Comparison of ENCODE assay signal across 9 mouse cellular contexts in genomic region chr19:41697111-41697806, GRCm38 (mm10). TPM values are rescaled to one million over a fixed set of nuclear protein-coding genes. Genes with fewer than 3 reads are reported as not detected.
A peak's percentile ranks its signal among the peaks of the same experiment; 100 is the strongest.
DNase-seq lines count a peak whose midpoint lies in the region; ATAC-seq lines count a peak whose summit lies in the region.
"Had no signal": no experiment of that assay in that cellular context is flagged by ENCODE, and none has a peak within 500 bp of the region (broad histone marks: within the 10 kb centered on the region; RNA-seq: fewer than 3 reads in every experiment).

No protein-coding gene starts in this region.

- no peak overlapping the region for H3K27ac ChIP-seq in embryonic facial prominence, embryonic 15.5 days (replicated peaks)
- H3K27ac ChIP-seq in midbrain, embryonic 15.5 days, result peak overlapping the region; percentile 46; the same call in 1 of the 2 replicates
- H3K27ac ChIP-seq: liver, embryonic 15.5 days had no signal

- H3K4me1 ChIP-seq in embryonic facial prominence, embryonic 15.5 days, result no peaks in the 10 kb centered on the region
- peaks cover 54% of the 10 kb centered on the region for H3K4me1 ChIP-seq in midbrain, embryonic 15.5 days
- H3K4me1 ChIP-seq: liver, embryonic 15.5 days had no signal

- DNase-seq in embryo, embryonic 10 days (ENCODE audit: low spot score), result peak; percentile 67
- DNase-seq in embryo, embryonic 9.5 days (ENCODE audit: extremely low spot score), result no peak
- DNase-seq in layer of hippocampus, adult 18-20 months (ENCODE audit: low spot score in 2 of 2), result peak; percentile 90 to 94
- DNase-seq in gastrocnemius, postnatal 4 days (ENCODE audit: low spot score in 2 of 2), result no peak
- DNase-seq in heart, adult 9 months (ENCODE audit: low spot score in 2 of 2), result no peak

- peak; percentile 45; the same call in 1 of the 2 replicates for ATAC-seq in embryonic facial prominence, embryonic 15.5 days (ENCODE audit: insufficient number of reproducible peaks, low FRiP score, low TSS enrichment, low read depth)
- peak; percentile 48; the same call in 1 of the 2 replicates for ATAC-seq in midbrain, embryonic 15.5 days (replicated peaks)
- no peak for ATAC-seq in activated CD4-positive, CD25-positive, alpha-beta regulatory T cell, adult 4 months

- no peaks in the 10 kb centered on the region for H3K9me3 ChIP-seq in embryonic facial prominence, embryonic 15.5 days (replicated peaks)
- H3K9me3 ChIP-seq in midbrain, embryonic 15.5 days, result no peaks in the 10 kb centered on the region
- H3K9me3 ChIP-seq: liver, embryonic 15.5 days had no signal

- WGBS in embryonic facial prominence, embryonic 15.5 days, result 32% methylated on average over 9 of the region's 9 CpGs
- 24% methylated on average over 9 of the region's 9 CpGs for WGBS in midbrain, embryonic 15.5 days

- no peak overlapping the region for H3K9ac ChIP-seq in embryonic facial prominence, embryonic 15.5 days
- no peak overlapping the region for H3K9ac ChIP-seq in midbrain, embryonic 15.5 days
- H3K9ac ChIP-seq: liver, embryonic 15.5 days had no signal

- H3K4me2 ChIP-seq in embryonic facial prominence, embryonic 15.5 days (replicated peaks), result no peak overlapping the region
- H3K4me2 ChIP-seq in midbrain, embryonic 15.5 days, result no peak overlapping the region
- H3K4me2 ChIP-seq: liver, embryonic 15.5 days had no signal

- H3K4me3 ChIP-seq in embryonic facial prominence, embryonic 15.5 days (replicated peaks), result no peak overlapping the region
- no peak overlapping the region for H3K4me3 ChIP-seq in midbrain, embryonic 15.5 days
- H3K4me3 ChIP-seq: liver, embryonic 15.5 days had no signal

- H3K27me3 ChIP-seq in embryonic facial prominence, embryonic 15.5 days, result no peaks in the 10 kb centered on the region
- H3K27me3 ChIP-seq in midbrain, embryonic 15.5 days (replicated peaks), result no peaks in the 10 kb centered on the region; the same call in 1 of the 2 replicates
- H3K27me3 ChIP-seq: liver, embryonic 15.5 days had no signal

- H3K36me3 ChIP-seq in embryonic facial prominence, embryonic 15.5 days, result no peaks in the 10 kb centered on the region
- no peaks in the 10 kb centered on the region for H3K36me3 ChIP-seq in midbrain, embryonic 15.5 days (replicated peaks)
- H3K36me3 ChIP-seq: liver, embryonic 15.5 days had no signal

RNA-seq across cellular contexts. Expression of gene Slit1, which starts 46.2 kb away (rescaled TPM):
- 0.64 and 1.1 TPM in 2 replicates for polyA plus RNA-seq in embryonic facial prominence, embryonic 15.5 days (2015; fragmentation: Nextera tagmentation; extraction: Ambion mirVana)
- 100 to 1,000 TPM; 209 to 224 TPM for total RNA-seq in layer of hippocampus, adult 18-20 months (2021)
- polyA plus RNA-seq in midbrain, embryonic 15.5 days (2015; fragmentation: Nextera tagmentation; extraction: Ambion mirVana), result 23.9 and 26.7 TPM in 2 replicates
- total RNA-seq in gastrocnemius, postnatal 4 days (2021), result 1 to 10 TPM; 1.2 to 2.3 TPM
- polyA plus RNA-seq in activated CD4-positive, CD25-positive, alpha-beta regulatory T cell, adult 4 months (2017; shearing (Covaris generic)), result under 1 TPM in 1 of 2 experiments, not detected in 1; 0.08 TPM

Comparison
In these comparisons a context has a peak if more than half of its experiments do, and no peak if none do; other contexts are left out.
1. DNase-seq: peak in embryo, embryonic 10 days (single experiment) and layer of hippocampus, adult 18-20 months (2 of 2); none in embryo, embryonic 9.5 days (single experiment), gastrocnemius, postnatal 4 days (0 of 2) and heart, adult 9 months (0 of 2).
2. RNA of gene Slit1, which starts 46.2 kb away (polyA plus RNA-seq): 23.9 to 26.7 TPM in midbrain, embryonic 15.5 days; 0.64 to 1.1 TPM in embryonic facial prominence, embryonic 15.5 days and 0.08 TPM in activated CD4-positive, CD25-positive, alpha-beta regulatory T cell, adult 4 months; every median in the first group is over 10 times any median in the second.